Mouse (Mus musculus) forebrain, embryonic 16.5 days (tissue): ENCODE data around the gene AC129217.1. TPM values are rescaled to one million over a fixed set of nuclear protein-coding genes. Genes with fewer than 3 reads are reported as not detected.

Experiments used
- ATAC-seq: fragments of 200-750 bp; cut with Nextera tagmentation; 2 replicates; pipeline ENCODE4 v1.8.0; 2017; ENCODE audit warnings: mild to moderate bottlenecking, moderate library complexity
- H3K27ac ChIP-seq: fragments of 300-500 bp; sonication (generic); 2 replicates; pipeline ENCODE4 v1.5.1; 2014; ENCODE audit warnings: low read length, control low read depth
- H3K27me3 ChIP-seq: fragments of 300-500 bp; sonication (generic); replicated peaks from 2 replicates; pipeline ENCODE4 v1.6.1; 2014; ENCODE audit warnings: low read length; ENCODE audit not compliant: control insufficient read depth, insufficient read depth
- H3K36me3 ChIP-seq: fragments of 300-500 bp; sonication (generic); 2 replicates; pipeline ENCODE4 v1.6.1; 2014; ENCODE audit not compliant: control insufficient read depth, insufficient read depth
- H3K4me1 ChIP-seq: fragments of 300-500 bp; sonication (generic); replicated peaks from 2 replicates; pipeline ENCODE4 v1.6.1; 2014; ENCODE audit warnings: low read length; ENCODE audit not compliant: control insufficient read depth, insufficient read depth
- H3K4me2 ChIP-seq: fragments of 300-500 bp; sonication (generic); 2 replicates; pipeline ENCODE4 v1.6.1; 2014; ENCODE audit warnings: mild to moderate bottlenecking, low read length, control low read depth
- H3K4me3 ChIP-seq: fragments of 300-500 bp; sonication (generic); replicated peaks from 2 replicates; pipeline ENCODE4 v1.5.1; 2014; ENCODE audit warnings: mild to moderate bottlenecking, low read length, control low read depth
- H3K9ac ChIP-seq: fragments of 300-500 bp; sonication (generic); replicated peaks from 2 replicates; pipeline ENCODE4 v1.6.1; 2014; ENCODE audit warnings: low read depth, low read length, control low read depth
- H3K9me3 ChIP-seq: fragments of 300-500 bp; sonication (generic); 2 replicates; pipeline ENCODE4 v1.6.1; 2016; ENCODE audit warnings: low read length; ENCODE audit not compliant: control insufficient read depth
- WGBS: fragments of 180-500 bp; shearing (Covaris S2); extraction: QIAGEN DNeasy Blood & Tissue Kit; methylation state at CpG from one replicate; pipeline ENCODE4 v1.1.7; 2014; 5-methylcytosine and 5-hydroxymethylcytosine counted together
- polyA plus RNA-seq: library from polyadenylated mRNA; unstranded; fragments of >200 nt; fragmentation: Nextera tagmentation; extraction: Ambion mirVana; gene quantifications from 2 replicates; pipeline ENCODE4 v1.2.1, GENCODE M21; 2015

AC129217.1 gene
- polyA plus RNA-seq, 1 experiment from 2014 or later, result not detected

- H3K4me2 ChIP-seq, result peak within 1 kb of the TSS; percentile 91
- ATAC-seq, result peak; percentile 83
- WGBS, result 23% methylated on average over 11 of the region's 11 CpGs
- peaks cover 22% of the 10 kb centered on the region for H3K4me1 ChIP-seq
- H3K27ac ChIP-seq, result peak within 1 kb of the TSS; percentile 98
- H3K9me3 ChIP-seq, result no peaks in the 10 kb centered on the region
- H3K36me3 ChIP-seq, result peaks cover 9% of the 10 kb centered on the region
- peak within 1 kb of the TSS; percentile 76 for H3K9ac ChIP-seq
- no peaks in the 10 kb centered on the region for H3K27me3 ChIP-seq
- peak within 1 kb of the TSS; percentile 74 for H3K4me3 ChIP-seq
Observed at GRCm38 (mm10) chr19:8839103-8839907, 9.7 kb downstream of the AC129217.1 start, which contains the start of gene Gng3. Gene Gng3, minus strand, starts transcription at chr19:8839194.

GRCm38 (mm10) chr19:8839908-8840791, 10.6 kb downstream of the AC129217.1 start:
- H3K4me3 ChIP-seq, result peak overlapping the region; percentile 74
- peak; percentile 18 for ATAC-seq
- peaks cover 24% of the 10 kb centered on the region for H3K4me1 ChIP-seq
- peak overlapping the region; percentile 91 for H3K4me2 ChIP-seq
- WGBS, result 10% methylated on average over 29 of the region's 29 CpGs
- H3K36me3 ChIP-seq, result peaks cover 4% of the 10 kb centered on the region; the same call in 1 of the 2 replicates
- H3K27ac ChIP-seq, result peak overlapping the region; percentile 98
- H3K9me3 ChIP-seq, result no peaks in the 10 kb centered on the region
- no peaks in the 10 kb centered on the region for H3K27me3 ChIP-seq
- peak overlapping the region; percentile 76 for H3K9ac ChIP-seq

GRCm38 (mm10) chr19:8841012-8841411, 11.4 kb downstream of the AC129217.1 start:
- Histone ChIP-seq H3K27me3 (no peaks in the 10 kb centered on the region), H3K9ac (peak overlapping the region; percentile 76), H3K4me2 (peak overlapping the region; percentile 91), H3K4me3 (peak overlapping the region; percentile 74), H3K4me1 (peaks cover 24% of the 10 kb centered on the region), H3K9me3 (no peaks in the 10 kb centered on the region), H3K27ac (no peak overlapping the region), H3K36me3 (0 out of 2 replicates have a peak, but pooled peaks cover 3% of the 10 kb centered on the region)
- no peak for ATAC-seq
- 89% methylated on average over 7 of the region's 7 CpGs for WGBS

GRCm38 (mm10) chr19:8842961-8843360, 13.4 kb downstream of the AC129217.1 start:
- Histone ChIP-seq H3K4me2 (no peak overlapping the region), H3K9ac (no peak overlapping the region), H3K27me3 (no peaks in the 10 kb centered on the region), H3K4me3 (no peak overlapping the region), H3K9me3 (no peaks in the 10 kb centered on the region), H3K4me1 (peaks cover 24% of the 10 kb centered on the region), H3K27ac (no peak overlapping the region), H3K36me3 (peaks cover 14% of the 10 kb centered on the region)
- 91% methylated on average over 6 of the region's 6 CpGs for WGBS
- ATAC-seq, result no peak

GRCm38 (mm10) chr19:8844371-8845129, 15.0 kb downstream of the AC129217.1 start:
- no peaks in the 10 kb centered on the region for H3K27me3 ChIP-seq
- H3K4me1 ChIP-seq, result peaks cover 22% of the 10 kb centered on the region
- no peaks in the 10 kb centered on the region for H3K9me3 ChIP-seq
- ATAC-seq, result no peak
- H3K4me3 ChIP-seq, result no peak overlapping the region
- no peak overlapping the region for H3K9ac ChIP-seq
- H3K4me2 ChIP-seq, result no peak overlapping the region
- WGBS, result 59% methylated on average over 5 of the region's 5 CpGs
- no peak overlapping the region for H3K27ac ChIP-seq
- peaks cover 16% of the 10 kb centered on the region for H3K36me3 ChIP-seq

GRCm38 (mm10) chr19:8848356-8848755, 18.8 kb downstream of the AC129217.1 start:
- 84% methylated on average over 5 of the region's 5 CpGs for WGBS
- Histone ChIP-seq H3K4me2 (no peak overlapping the region), H3K9ac (no peak overlapping the region), H3K4me1 (0 out of 2 replicates have a peak, but pooled peaks cover 3% of the 10 kb centered on the region), H3K27ac (no peak overlapping the region), H3K4me3 (no peak overlapping the region), H3K27me3 (no peaks in the 10 kb centered on the region), H3K9me3 (no peaks in the 10 kb centered on the region), H3K36me3 (peaks cover 14% of the 10 kb centered on the region)
- no peak for ATAC-seq

GRCm38 (mm10) chr19:8850402-8850901, 20.9 kb downstream of the AC129217.1 start, which contains the start of gene Lrrn4cl:
Gene Lrrn4cl, plus strand, starts transcription at chr19:8850768.
- no peak within 1 kb of the TSS for H3K4me3 ChIP-seq
- no peaks in the 10 kb centered on the region for H3K4me1 ChIP-seq
- no peaks in the 10 kb centered on the region for H3K9me3 ChIP-seq
- H3K4me2 ChIP-seq, result no peak within 1 kb of the TSS
- peaks cover 14% of the 10 kb centered on the region for H3K36me3 ChIP-seq
- no peak for ATAC-seq
- H3K9ac ChIP-seq, result no peak within 1 kb of the TSS
- 28% methylated on average over 7 of the region's 7 CpGs for WGBS
- no peak within 1 kb of the TSS for H3K27ac ChIP-seq
- no peaks in the 10 kb centered on the region for H3K27me3 ChIP-seq

GRCm38 (mm10) chr19:8851639-8852038, 22.1 kb downstream of the AC129217.1 start:
- no peak overlapping the region for H3K27ac ChIP-seq
- H3K27me3 ChIP-seq, result no peaks in the 10 kb centered on the region
- no peaks in the 10 kb centered on the region for H3K9me3 ChIP-seq
- ATAC-seq, result no peak
- no peak overlapping the region for H3K9ac ChIP-seq
- no peak overlapping the region for H3K4me3 ChIP-seq
- 46% methylated on average over 7 of the region's 7 CpGs for WGBS
- H3K4me2 ChIP-seq, result no peak overlapping the region
- H3K4me1 ChIP-seq, result no peaks in the 10 kb centered on the region
- peaks cover 8% of the 10 kb centered on the region for H3K36me3 ChIP-seq
